Mouse (Mus musculus): Measurements from ENCODE around the gene Zfp825. TPM values are rescaled to one million over a fixed set of nuclear protein-coding genes. Genes with fewer than 3 reads are reported as not detected.
A peak's percentile ranks its signal among the peaks of the same experiment; 100 is the strongest.
"Not testable (repeated sequence)": the region's sequence is repeated elsewhere in the genome, so short reads cannot be mapped to it uniquely, and the experiment has no call there.

The Zfp825 gene
- total and polyA plus RNA-seq, 2 experiments = 2.2 to 19.3 TPM

DNA sequence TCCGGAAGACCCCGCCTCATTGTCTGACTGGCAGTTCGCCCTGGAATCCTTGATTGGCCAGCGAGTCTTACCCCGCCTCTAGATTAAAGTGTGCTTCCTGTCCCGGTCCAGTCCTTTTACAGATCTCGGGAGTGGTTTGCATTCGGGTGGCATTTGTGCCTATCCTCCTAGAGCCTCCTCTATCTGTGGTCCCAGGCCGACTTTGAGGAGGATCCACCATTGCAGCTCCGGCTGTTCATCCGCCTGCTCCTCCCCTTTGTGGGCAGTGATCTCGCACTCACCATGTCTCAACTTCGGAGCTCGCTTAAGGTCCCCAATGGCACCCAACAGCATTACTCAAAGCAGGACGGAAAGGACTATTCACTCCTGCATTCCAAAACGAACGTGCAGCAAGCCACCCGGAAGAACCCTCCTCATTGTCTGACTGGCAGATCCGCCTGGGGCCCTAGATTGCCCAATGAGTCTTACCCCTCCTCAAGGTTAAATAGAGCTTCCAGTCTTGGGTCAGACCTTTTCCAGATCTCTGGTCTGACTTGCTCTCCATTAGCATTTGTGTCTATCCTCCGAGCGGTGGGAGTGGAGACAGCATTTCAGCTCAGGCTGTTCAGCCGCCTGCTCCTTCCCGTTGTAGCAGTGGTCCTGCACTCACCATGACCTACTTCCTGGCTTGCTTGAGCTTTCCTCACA is 30.9 kb downstream of the Zfp825 start:
- Histone ChIP-seq H3K36me3 (ENCODE audit: control insufficient read depth, insufficient read depth, low read length) (no peaks in the 10 kb centered on the region), H3K4me3 (ENCODE audit: insufficient read depth, low read depth, low read length) (peak overlapping the region; percentile 61), H3K27me3 (ENCODE audit: control insufficient read depth, insufficient read depth, low read length) (no peaks in the 10 kb centered on the region), H3K4me1 (ENCODE audit: control insufficient read depth, insufficient read depth, low read length) (no peaks in the 10 kb centered on the region; the same call in 1 of the 2 replicates), H3K9ac (ENCODE audit: low read depth, low read length) (peak overlapping the region; percentile 71), H3K79me2 (ENCODE audit: control insufficient read depth, insufficient read depth, low read length) (no peaks in the 10 kb centered on the region; the same call in 1 of the 2 replicates), H3K27ac (replicated peaks; ENCODE audit: insufficient read depth, low read depth, low read length) (peak overlapping the region; percentile 87)
- TF ChIP-seq POLR2A (IDR thresholded peaks at IDR 0.05; ENCODE audit: extremely low read depth, insufficient read depth, low read length) (0 out of 2 replicates have a peak, but pooled peaks have one; percentile 67), CTCF (IDR thresholded peaks at IDR 0.05; ENCODE audit: low read depth, low read length) (no peak)
- peak; percentile 94 for DNase-seq (ENCODE audit: extremely low read depth, low read depth, low spot score)
- under 1% methylated on average over 23 of the region's 23 CpGs for WGBS

DNA sequence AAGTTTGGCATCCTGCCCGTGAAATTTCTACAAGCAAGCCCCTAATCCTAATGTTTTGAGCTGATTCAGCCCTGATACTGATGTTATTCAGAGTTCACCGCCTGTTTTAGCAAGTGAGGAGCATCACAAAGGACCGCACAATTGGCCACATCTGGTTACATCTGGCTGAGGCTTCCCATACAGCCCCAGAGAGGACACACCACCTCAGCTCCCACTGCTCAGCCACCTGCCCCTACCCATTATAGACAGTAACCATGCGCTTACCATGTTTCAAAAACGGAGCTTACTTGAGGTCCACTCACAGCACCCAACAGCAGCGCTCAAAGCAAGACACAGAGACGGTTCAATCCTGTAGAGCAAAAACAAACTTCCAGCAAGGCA is 31.5 kb downstream of the Zfp825 start:
- 2% methylated on average over 7 of the region's 7 CpGs for WGBS
- H3K4me1 ChIP-seq (ENCODE audit: control insufficient read depth, insufficient read depth, low read length); H3K79me2 ChIP-seq (ENCODE audit: control insufficient read depth, insufficient read depth, low read length); H3K36me3 ChIP-seq (ENCODE audit: control insufficient read depth, insufficient read depth, low read length); H3K27me3 ChIP-seq (ENCODE audit: control insufficient read depth, insufficient read depth, low read length); DNase-seq (ENCODE audit: extremely low read depth, low read depth, low spot score): not testable (repeated sequence)
- peak overlapping the region; percentile 60 for H3K27ac ChIP-seq (replicated peaks; ENCODE audit: insufficient read depth, low read depth, low read length)
- H3K4me3 ChIP-seq (ENCODE audit: insufficient read depth, low read depth, low read length) = peak overlapping the region; percentile 59
- H3K9ac ChIP-seq (ENCODE audit: low read depth, low read length) = peak overlapping the region; percentile 80

DNA sequence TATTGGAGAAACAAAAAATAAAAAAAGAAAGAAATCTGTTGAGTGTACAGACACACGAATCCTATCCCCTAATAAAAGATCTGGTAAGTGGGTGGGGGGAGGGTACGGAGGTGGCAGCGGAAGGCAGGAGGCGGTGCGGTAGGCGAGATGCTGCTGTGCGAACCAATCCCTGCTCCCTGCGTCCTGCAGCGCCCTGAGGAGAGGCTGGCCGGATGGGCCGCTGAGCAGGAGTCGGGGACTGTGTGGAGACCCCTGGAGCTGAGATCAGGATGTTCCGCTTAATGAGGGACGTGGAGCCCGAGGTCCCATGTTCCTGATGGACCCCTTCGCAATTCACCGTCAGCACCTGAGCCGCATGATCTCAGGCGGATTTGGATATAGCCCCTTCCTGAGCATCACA is 53.9 kb downstream of the Zfp825 start:
- DNase-seq (ENCODE audit: extremely low read depth, low read depth, low spot score) = no peak
- TF ChIP-seq POLR2A (IDR thresholded peaks at IDR 0.05; ENCODE audit: extremely low read depth, insufficient read depth, low read length) (no peak), CTCF (IDR thresholded peaks at IDR 0.05; ENCODE audit: low read depth, low read length) (no peak)
- Histone ChIP-seq H3K79me2 (ENCODE audit: control insufficient read depth, insufficient read depth, low read length) (no peaks in the 10 kb centered on the region), H3K4me1 (ENCODE audit: control insufficient read depth, insufficient read depth, low read length) (no peaks in the 10 kb centered on the region), H3K27ac (replicated peaks; ENCODE audit: insufficient read depth, low read depth, low read length) (no peak overlapping the region), H3K9ac (ENCODE audit: low read depth, low read length) (no peak overlapping the region), H3K36me3 (ENCODE audit: control insufficient read depth, insufficient read depth, low read length) (peaks cover 3% of the 10 kb centered on the region; the same call in 1 of the 2 replicates), H3K4me3 (ENCODE audit: insufficient read depth, low read depth, low read length) (no peak overlapping the region), H3K27me3 (ENCODE audit: control insufficient read depth, insufficient read depth, low read length) (peaks cover 3% of the 10 kb centered on the region; the same call in 1 of the 2 replicates)
- WGBS = 28% methylated on average over 19 of the region's 19 CpGs

Other genes with a start within 250 kb of the Zfp825 start
- 0.18 and 0.20 TPM in 2 replicates for gene Ahrr, start 201.7 kb downstream of the Zfp825 start, total RNA-seq (2014; rRNA removed)
- gene Ahrr, start 201.7 kb downstream of the Zfp825 start, polyA plus RNA-seq (2012; rRNA removed) = 0.07 TPM in 1 of 2 replicates, not detected in the other
- 123 and 140 TPM in 2 replicates for gene Pdcd6, start 176.4 kb downstream of the Zfp825 start, total RNA-seq (2014; rRNA removed)
- 77.0 and 82.5 TPM in 2 replicates for gene Pdcd6, start 176.4 kb downstream of the Zfp825 start, polyA plus RNA-seq (2012; rRNA removed)
- gene Sdha, start 143.7 kb downstream of the Zfp825 start, total RNA-seq (2014; rRNA removed) = 293 and 295 TPM in 2 replicates
- gene Sdha, start 143.7 kb downstream of the Zfp825 start, polyA plus RNA-seq (2012; rRNA removed) = 199 and 223 TPM in 2 replicates
- gene Ccdc127, start 143.7 kb downstream of the Zfp825 start, total RNA-seq (2014; rRNA removed) = 5.3 and 5.5 TPM in 2 replicates
- 2.3 and 2.6 TPM in 2 replicates for gene Ccdc127, start 143.7 kb downstream of the Zfp825 start, polyA plus RNA-seq (2012; rRNA removed)
- gene Lrrc14b, start 130.0 kb downstream of the Zfp825 start, total RNA-seq (2014; rRNA removed) = 0.18 and 0.54 TPM in 2 replicates
- gene Lrrc14b, start 130.0 kb downstream of the Zfp825 start, polyA plus RNA-seq (2012; rRNA removed) = 0.39 and 0.54 TPM in 2 replicates
- gene Zfp72, start 103.2 kb downstream of the Zfp825 start, total RNA-seq (2014; rRNA removed) = 1.7 and 2.8 TPM in 2 replicates
- 0.10 and 0.21 TPM in 2 replicates for gene Zfp72, start 103.2 kb downstream of the Zfp825 start, polyA plus RNA-seq (2012; rRNA removed)
- gene Ftl1-ps1, start 94.3 kb downstream of the Zfp825 start, total RNA-seq (2014; rRNA removed) = 77.4 and 102 TPM in 2 replicates
- gene Ftl1-ps1, start 94.3 kb downstream of the Zfp825 start, polyA plus RNA-seq (2012; rRNA removed) = 106 and 150 TPM in 2 replicates
- 102 and 130 TPM in 2 replicates for gene Erap1, start 145.6 kb upstream of the Zfp825 start, total RNA-seq (2014; rRNA removed)
- gene Erap1, start 145.6 kb upstream of the Zfp825 start, polyA plus RNA-seq (2012; rRNA removed) = 16.3 and 18.1 TPM in 2 replicates